Comparison of ENCODE assay signal across 7 mouse cellular contexts in the genomic region with DNA sequence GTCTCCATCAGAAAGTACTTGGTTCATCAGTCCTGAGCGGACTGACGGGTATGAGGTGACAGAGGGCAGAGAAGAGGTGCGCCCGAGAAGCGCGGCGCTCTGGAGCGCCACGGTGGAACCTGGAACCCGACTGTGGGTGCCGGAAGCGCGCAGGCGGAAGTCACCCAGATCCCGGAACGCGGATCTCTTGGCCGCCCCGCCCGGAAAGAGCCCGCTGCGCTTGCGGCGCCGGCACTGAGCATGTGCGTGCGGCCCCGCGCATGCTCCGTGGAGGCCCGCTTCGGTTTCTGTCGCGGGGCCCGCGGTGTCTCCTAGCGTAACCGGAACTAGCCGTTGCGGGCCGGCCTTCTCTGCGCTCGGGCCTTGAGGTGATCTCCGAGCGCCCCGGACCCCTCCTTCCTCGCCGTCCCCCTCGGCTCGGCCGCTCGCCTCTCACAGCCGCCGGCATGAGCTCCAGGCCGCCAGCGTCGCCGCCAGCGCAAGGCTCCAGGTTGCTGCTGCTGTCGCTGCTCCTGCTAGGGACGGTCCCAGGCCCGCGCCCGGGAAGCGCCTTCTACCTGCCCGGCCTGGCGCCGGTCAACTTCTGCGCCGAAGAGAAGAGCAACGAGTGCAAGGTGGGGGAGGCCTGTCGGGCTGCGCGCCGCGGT. TPM values are rescaled to one million over a fixed set of nuclear protein-coding genes. Genes with fewer than 3 reads are reported as not detected.
A peak's percentile ranks its signal among the peaks of the same experiment; 100 is the strongest.
DNase-seq lines count a peak whose midpoint lies in the region; ATAC-seq lines count a peak whose summit lies in the region.

A gene (plus strand): TSS at position 217 of the 647 bp plus-strand sequence.

- H3K4me1 ChIP-seq in intestine, embryonic 15.5 days (replicated peaks), result peaks cover 12% of the 10 kb centered on the region; the same call in 1 of the 2 replicates
- H3K4me1 ChIP-seq in midbrain, embryonic 10.5 days, result peaks cover 43% of the 10 kb centered on the region

- peak within 1 kb of the TSS; percentile 100 for H3K4me3 ChIP-seq in intestine, embryonic 15.5 days (replicated peaks)
- H3K4me3 ChIP-seq in midbrain, embryonic 10.5 days, result peak within 1 kb of the TSS; percentile 98

- intact Hi-C loops in left cerebral cortex, postnatal 25 days (cut with DNase I), result loop anchor here (2.0 to 10.0 kb wide), 2 partner anchors 228 to 378 kb away; a partner anchor contains a TSS

- no peaks in the 10 kb centered on the region for H3K27me3 ChIP-seq in intestine, embryonic 15.5 days (replicated peaks)
- no peaks in the 10 kb centered on the region for H3K27me3 ChIP-seq in midbrain, embryonic 10.5 days (ENCODE audit: low read depth, poor library complexity, severe bottlenecking)

- DNase-seq in adrenal gland, adult 18-20 months (ENCODE audit: low spot score in 2 of 2), result peak; percentile 90 to 91
- peak; percentile 97 for DNase-seq in embryo, embryonic 11 days
- peak; percentile 95 for DNase-seq in gastrocnemius, postnatal 25 days
- peak; percentile 97 for DNase-seq in left cerebral cortex, postnatal 25 days (ENCODE audit: low spot score in 2 of 2)
- DNase-seq in midbrain, embryonic 10.5 days (ENCODE audit: low spot score), result peak; percentile 91
- DNase-seq in right cerebral cortex, postnatal 4 days, result peak; percentile 91

- peak within 1 kb of the TSS; percentile 99 for H3K27ac ChIP-seq in intestine, embryonic 15.5 days
- peak within 1 kb of the TSS; percentile 91 for H3K27ac ChIP-seq in midbrain, embryonic 10.5 days (replicated peaks)

- WGBS in intestine, embryonic 15.5 days, result under 1% methylated on average over 76 of the region's 76 CpGs
- under 1% methylated on average over 76 of the region's 76 CpGs for WGBS in midbrain, embryonic 10.5 days

- peak; percentile 91 for ATAC-seq in intestine, embryonic 15.5 days

- H3K9ac ChIP-seq in intestine, embryonic 15.5 days, result peak within 1 kb of the TSS; percentile 99

- H3K9me3 ChIP-seq in intestine, embryonic 15.5 days, result no peaks in the 10 kb centered on the region
- H3K9me3 ChIP-seq in midbrain, embryonic 10.5 days (replicated peaks), result no peaks in the 10 kb centered on the region

- H3K36me3 ChIP-seq in intestine, embryonic 15.5 days, result no peaks in the 10 kb centered on the region
- peaks cover 15% of the 10 kb centered on the region for H3K36me3 ChIP-seq in midbrain, embryonic 10.5 days

- H3K4me2 ChIP-seq in intestine, embryonic 15.5 days (replicated peaks), result peak within 1 kb of the TSS; percentile 74

RNA-seq across cellular contexts. Expression of the gene that starts here (rescaled TPM):
- 100 to 1,000 TPM; 128 to 183 TPM for total RNA-seq in adrenal gland, adult 18-20 months (2021)
- 10 to 100 TPM; 56.1 to 62.5 TPM for total RNA-seq in gastrocnemius, postnatal 25 days (2021)
- polyA plus RNA-seq in intestine, embryonic 15.5 days (2015; fragmentation: Nextera tagmentation; extraction: Ambion mirVana), result 247 and 273 TPM in 2 replicates
- 100 to 1,000 TPM; 107 to 112 TPM for total RNA-seq in left cerebral cortex, postnatal 25 days (2021)
- polyA plus RNA-seq in midbrain, embryonic 10.5 days (2016; fragmentation: Nextera tagmentation; extraction: Ambion mirVana), result 133 and 135 TPM in 2 replicates

Comparison
In these comparisons a context has a peak if more than half of its experiments do, and no peak if none do; other contexts are left out.
1. Peak in every context shown above with its lines: DNase-seq, ATAC-seq, H3K4me3 ChIP-seq and H3K27ac ChIP-seq.